Mouse (Mus musculus) left cerebral cortex, adult 9 months (tissue): Measurements from ENCODE around the gene Spi1.
"Not testable (repeated sequence)": the region's sequence is repeated elsewhere in the genome, so short reads cannot be mapped to it uniquely, and the experiment has no call there.

Source experiments
- DNase-seq, 2 experiments: peaks; one replicate each; pipeline ENCODE4 v3.0.0; 2022; ENCODE audit warnings: low spot score in 2 of 2

Spi1 gene

DNA sequence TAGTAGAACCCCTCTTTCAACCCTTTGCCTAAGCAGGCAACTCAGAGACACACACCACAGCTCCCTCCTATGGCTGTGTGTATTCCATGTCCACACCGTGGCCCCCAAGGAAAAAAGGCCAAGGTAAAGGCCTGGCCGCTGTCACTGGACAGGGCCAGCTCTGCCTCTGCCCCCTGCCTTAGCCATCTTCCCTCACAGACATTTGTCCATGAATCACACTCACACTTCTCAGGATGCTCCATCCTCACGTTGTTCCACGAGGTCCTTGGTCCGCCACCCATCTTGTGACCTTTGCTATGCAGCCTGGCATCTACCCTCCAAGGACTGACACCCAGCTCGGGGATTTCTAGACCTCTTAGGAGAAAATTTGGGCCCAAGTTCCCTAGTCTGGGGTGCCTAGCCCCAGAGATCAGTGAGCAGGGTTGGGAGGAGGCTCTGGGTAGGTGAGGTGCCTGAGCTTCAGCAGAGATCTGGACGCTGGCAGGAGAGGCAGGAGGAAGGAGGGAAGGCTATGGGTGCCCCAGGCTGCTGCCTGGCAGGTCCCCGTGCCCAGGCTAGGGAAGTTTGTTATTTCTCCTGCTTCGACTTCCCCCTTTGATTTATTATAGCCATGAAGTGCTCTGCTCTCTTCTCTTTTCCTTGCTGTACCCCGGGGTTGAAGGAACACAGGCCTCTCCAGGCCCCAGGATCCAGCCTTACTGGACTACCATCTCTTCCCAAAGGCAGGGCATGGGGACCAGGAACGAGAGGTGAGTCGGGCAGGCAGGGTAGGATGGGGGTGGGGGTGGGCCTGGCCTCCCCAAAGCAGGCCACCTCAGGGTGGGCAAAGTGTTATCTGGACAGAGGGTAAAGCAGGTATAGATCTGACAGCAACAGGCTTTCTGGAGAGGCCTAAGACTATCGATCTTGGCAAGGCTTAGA, at the start of gene Spi1:
Gene Spi1, plus strand, starts transcription at position 616 of the 921 bp plus-strand sequence.
- no peak for DNase-seq

DNA sequence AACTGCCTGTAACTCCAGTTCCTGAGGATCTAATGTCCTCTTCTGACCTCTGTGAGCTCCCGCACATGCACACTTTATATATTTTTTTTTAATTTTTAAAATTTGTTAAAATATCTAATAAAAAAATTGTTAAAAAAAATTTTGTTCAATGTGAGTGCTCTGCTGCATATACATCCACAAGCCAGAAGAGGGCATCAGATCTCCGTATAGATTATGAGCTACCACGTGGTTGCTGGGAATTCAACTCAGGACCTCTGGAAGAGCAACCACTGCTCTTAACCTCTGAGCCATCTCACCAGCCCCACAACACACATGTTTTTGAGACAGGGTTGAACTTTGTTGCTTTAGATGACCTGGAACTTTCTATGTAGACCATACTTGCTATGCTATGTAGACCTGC, 49.2 kb upstream of the Spi1 start:
- no peak for DNase-seq

DNA sequence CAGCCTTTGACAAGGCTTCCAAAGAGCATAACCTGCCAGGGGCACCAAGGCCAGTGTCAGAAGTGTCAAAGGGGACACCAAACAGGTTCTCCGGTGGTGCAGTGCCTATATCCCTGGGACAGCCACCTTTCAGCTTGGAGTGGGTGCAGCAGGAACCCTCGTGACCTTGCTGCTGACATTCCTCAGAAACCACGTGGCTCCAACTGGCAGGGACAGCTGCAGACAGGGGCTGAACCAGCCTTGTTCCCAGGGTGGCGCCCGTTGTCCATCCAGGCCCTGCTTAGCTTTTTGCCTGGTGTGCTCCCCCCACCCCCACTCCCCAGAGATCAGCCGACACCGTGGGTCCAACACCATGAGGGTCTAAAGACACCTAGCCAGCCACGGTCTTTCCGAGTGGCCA, 46.8 kb upstream of the Spi1 start, which contains the start of gene Rapsn:
Gene Rapsn, plus strand, starts transcription at position 236 of the 400 bp plus-strand sequence.
- DNase-seq = no peak

DNA sequence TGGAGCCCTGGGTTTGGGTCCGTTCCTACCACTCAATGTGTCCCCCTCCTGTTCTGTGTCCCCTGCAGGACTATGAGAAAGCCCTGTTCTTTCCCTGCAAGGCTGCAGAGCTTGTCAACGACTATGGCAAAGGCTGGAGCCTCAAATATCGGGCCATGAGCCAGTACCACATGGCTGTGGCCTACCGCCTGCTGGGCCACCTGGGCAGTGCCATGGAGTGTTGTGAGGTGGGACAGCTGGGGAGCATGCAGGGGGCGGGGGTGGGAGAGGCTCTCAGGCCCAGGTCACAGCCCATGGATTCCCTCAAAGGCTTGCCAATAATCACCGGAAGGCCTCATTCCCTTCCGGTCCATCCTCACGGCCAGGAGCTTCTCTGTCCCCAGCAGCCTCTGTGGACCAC, 40.4 kb upstream of the Spi1 start:
- no peak for DNase-seq

DNA sequence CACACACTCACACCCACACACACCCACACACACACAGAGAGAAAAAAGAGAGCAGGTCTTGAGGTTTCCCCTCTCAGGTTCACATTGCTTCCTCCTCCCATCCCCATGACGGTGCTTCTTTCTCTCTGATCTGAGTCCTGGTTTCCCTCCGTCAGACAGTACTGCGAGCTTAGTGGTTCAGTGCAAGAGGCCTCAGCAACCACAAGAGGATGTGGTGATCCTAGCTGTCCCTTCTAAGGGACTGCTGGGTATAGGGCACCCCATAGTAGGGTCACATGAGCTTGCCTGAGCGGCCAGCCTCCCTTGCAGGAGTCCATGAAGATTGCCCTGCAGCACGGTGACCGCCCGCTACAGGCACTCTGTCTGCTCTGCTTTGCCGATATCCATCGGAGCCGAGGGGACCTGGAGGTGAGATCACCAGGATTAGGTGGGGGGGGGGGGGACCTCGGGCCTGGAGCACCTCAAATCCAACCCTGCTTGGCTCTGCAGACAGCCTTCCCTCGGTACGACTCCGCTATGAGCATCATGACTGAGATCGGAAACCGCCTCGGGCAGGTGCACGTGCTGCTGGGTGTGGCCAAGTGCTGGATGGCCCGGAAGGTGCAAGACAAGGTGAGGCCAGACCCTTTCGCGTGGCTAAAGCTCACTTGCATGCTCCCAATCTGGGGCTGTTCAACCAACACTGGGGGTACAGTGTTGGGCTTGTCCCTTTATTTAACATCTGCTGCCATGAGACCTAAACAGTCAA, 39.4 kb upstream of the Spi1 start:
- DNase-seq = no peak

DNA sequence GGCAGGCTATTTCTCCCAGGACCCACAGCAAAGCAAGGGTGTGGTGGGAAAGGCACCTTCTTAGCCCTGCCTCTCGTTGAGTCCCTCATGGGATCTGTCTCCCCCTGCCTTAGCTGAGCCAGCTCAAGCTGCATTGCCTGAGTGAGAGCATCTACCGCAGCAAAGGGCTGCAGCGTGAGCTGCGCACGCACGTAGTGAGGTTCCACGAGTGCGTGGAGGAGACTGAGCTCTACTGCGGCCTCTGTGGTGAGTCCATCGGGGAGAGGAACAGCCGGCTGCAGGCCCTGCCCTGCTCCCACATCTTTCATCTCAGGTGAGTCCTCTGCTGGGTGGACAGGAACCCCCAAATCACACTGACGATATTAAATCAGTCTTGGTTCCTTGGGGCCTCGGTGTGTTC, 37.5 kb upstream of the Spi1 start:
- no peak for DNase-seq

DNA sequence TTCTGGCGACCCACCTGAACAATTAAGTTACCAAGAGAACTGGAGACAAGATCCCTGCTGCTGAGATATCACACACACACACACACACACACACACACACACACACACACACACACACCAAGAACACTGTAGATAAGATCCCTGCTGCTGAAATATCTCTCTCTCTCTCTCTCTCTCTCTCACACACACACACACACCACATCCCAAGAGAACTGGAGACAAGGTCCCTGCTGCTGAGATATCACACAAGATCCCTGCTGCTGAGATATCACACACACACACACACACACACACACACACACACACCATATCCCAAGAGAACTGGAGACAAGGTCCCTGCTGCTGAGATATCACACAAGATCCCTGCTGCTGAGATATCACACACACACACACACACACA, 36.4 kb upstream of the Spi1 start:
- not testable (repeated sequence) for DNase-seq

DNA sequence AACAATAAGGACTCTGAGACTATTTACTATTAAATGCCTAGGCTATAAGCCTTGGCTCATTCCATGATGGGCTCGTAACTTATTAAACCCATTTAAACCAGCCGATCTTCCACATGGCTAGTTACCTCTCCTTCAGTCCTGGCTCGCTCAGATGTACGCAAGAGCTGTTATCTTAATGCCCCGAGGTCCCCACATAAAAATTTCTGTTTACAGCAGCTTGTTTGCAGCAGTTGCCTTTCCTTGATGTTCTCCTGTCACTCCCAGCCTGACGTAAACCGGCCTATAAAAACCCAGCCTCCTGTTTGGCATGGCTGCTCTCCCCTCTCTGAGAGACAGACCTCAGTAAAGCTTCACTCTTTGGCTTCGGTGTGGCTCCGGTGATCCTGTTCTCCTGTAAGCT, 34.8 kb upstream of the Spi1 start:
- DNase-seq = no peak

DNA sequence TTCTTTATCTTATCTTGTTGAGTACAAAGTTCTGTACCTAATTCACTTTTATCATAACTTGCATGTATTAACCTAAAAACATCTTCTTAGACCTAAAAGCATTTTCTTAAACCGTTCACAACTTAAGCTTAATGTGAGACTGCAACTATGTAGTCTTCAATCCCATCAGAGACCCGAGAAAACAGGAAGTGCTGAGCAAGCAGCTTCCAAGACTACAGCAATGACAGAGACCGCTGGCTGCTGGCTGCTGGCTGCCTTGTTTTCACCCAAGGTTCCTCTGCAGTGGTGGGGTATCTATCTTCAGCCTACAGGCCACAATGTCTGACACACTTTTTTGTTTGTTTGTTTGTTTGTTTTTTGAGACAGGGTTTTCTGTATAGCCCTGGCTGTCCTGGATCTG, 30.3 kb upstream of the Spi1 start:
- DNase-seq = no peak

DNA sequence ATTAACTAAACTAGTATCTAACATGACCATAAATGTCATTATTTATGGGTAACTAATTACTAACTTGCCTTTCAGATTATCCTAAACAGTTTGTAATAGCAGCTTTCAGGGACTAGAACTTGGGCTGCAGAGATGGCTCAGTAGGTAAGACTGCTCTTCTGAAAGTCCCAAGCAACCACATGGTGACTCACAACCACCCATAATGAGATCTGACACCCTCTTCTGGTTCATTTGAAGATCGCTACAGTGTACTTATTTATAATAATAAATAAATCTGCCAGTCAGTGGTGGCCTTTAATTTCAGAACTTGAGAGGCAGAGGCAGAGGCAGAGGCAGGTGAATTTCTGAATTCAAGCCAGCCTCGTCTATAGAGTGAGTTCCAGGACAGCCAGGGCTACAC, 29.4 kb upstream of the Spi1 start:
- DNase-seq = no peak

DNA sequence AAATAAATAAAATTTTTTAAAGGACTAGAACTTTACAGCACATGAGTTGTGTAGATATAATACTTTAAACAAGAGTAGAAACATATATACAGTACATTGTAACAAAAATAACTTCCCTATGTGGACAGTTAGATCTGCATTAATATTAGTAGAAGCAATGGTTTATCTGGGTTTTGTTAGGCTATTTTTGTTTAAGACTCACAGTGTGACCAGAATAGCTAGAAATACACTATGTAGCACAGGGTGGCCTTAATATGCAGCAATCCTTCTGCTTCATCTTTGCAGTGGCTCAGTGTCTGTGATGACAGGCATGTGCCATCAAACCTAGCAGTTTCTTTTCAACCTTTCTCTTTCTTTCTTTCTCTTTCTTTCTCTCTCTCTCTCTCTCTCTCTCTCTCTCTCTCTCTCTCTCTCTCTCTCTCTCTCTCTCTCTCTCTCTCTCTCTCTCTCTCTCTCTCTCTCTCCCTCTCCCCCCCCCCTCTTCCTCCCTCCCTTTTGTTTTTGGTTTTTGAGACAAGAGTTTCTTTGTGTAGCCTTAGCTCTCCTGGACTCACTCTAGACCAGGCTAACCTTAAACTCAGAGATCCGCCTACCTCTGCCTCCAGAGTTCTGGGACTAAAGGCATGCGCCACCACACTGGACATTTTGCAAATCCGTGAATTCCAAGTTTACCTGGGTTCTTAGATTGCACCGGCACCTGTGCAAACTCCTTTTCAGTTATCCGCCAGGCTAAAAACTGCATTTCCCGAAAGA, 28.8 kb upstream of the Spi1 start:
- no peak for DNase-seq

DNA sequence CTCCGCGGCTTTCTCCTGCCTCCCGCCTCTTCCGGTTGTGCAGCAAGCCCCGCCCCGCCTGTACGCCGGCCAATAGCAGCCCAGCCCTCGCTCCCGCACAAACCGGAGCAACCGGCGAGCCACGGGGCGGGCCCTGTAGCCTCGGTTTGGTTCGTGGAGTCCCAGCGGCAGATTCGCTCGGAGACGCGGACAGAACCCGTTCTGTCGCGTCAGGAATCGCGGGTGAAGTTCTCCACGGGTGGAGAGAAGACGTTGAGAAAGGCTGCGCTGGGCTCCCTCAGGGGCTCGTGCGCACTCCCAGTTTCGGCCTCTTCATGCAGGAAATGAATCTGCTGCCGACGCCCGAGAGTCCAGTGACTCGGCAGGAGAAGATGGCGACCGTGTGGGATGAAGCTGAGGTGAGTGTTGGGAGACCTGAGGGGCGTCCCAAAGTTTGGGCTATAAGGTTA, 28.2 kb upstream of the Spi1 start, which contains the start of gene Psmc3:
Gene Psmc3, plus strand, starts transcription at position 76 of the 449 bp plus-strand sequence.
- DNase-seq = peak; percentile 88 to 95

DNA sequence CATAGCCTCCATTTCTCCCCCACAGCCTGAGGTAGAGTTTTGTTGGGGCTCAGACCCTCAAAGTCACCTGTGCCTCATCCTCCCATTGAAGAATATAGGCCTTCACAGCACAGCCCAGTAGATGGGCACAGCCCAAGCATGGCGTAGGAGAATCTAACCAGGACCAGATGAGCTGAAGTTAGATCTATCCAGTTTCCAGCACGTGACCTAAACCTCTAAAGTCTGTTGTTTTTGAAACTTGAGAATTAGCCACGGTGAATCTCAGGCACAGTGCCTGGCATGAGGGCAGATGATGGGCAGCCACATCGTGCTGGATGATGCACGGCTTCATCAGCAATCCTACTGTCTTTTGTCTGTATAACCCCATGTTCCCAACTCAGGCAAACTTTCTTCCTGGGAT, 23.8 kb upstream of the Spi1 start:
- no peak for DNase-seq

DNA sequence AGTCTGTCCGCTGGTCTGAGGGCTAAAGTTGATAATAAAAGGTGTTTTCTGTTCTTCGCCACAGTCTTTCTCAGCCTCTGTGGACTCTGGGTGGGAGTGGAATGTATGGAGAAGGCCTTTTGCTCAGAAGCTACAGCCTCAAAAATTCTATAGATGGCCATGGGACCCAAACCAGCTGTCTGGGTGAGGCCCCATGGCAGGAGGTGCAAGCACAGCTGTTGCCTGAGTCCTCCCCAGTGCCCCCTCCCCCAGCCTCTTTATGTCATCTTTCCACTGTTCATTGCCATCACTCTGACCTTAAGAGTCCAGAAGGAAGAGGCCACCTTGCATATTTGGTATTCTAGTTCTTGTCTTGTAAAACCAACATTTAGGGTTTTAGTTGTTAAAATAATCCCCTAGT, 22.8 kb upstream of the Spi1 start:
- no peak for DNase-seq

DNA sequence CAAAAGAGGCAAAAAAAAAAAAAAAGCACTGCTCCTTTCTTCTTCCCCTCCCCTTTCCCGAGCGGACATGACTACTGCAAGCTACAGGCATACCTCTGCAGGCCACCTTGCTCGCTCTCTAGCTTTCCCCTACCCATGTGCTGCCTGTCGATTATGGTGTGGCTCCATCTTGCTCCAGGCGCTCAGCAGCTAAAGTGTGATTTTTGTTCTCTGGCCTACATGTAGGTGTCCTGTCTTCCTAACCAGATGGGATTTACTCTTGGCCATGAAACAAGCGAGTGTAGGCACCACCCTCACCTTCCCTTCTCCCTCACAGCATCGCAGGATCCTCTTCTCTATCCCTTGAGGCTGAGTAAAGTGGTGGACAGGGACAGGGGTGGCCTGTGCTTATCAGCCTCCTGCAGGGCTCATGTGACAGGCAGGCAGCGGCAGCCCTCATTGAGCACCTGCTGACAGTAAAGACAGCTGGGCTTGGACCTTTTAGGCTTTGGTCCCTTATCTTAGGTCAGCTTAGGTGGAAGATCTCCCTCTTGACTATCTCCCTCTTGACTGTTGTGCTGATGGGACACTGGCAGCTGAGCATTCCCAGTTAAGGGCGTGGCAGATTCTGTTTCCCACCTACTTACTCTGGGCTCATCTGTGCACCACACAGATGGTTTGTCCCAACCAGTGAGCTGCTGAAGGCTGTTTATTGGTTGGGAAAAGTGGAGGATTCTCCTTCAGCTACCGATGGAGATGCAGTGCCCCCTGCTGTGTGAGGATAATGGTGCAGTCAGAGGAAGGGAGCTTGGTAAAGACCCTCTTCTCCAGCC, 21.4 kb upstream of the Spi1 start:
- DNase-seq = peak in 1 of 2 experiments; percentile 80

DNA sequence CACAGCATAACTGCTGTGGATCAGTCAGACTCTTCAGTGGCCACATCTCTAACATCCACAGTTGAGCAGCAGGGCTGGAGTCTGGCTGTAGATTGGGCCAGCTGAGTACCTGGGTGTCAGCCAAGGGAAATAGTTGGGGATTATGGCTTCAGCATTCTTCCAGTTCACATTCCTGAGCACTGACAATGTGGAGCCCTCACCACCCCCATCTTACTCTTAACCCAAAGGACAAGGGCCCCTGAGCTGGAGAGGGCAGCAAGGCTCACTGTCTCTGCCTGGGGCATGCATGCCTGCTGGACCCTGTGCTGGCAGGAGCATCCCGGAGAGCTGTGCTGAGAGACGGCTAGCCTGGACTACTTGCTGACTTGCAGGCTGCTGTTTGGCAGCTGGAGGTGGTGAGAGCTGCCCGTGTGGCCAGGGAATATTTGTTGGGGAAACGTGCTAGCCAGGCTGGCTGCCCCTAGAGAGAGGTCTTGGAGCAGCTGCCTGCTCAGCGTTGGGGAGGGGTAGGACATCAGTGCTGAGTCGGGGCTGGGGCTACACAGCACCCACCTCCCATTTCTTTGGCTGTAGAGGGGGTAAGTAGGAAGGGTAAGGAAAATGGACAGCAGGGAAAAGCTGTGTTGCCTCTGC, 20.2 kb upstream of the Spi1 start:
- no peak for DNase-seq

DNA sequence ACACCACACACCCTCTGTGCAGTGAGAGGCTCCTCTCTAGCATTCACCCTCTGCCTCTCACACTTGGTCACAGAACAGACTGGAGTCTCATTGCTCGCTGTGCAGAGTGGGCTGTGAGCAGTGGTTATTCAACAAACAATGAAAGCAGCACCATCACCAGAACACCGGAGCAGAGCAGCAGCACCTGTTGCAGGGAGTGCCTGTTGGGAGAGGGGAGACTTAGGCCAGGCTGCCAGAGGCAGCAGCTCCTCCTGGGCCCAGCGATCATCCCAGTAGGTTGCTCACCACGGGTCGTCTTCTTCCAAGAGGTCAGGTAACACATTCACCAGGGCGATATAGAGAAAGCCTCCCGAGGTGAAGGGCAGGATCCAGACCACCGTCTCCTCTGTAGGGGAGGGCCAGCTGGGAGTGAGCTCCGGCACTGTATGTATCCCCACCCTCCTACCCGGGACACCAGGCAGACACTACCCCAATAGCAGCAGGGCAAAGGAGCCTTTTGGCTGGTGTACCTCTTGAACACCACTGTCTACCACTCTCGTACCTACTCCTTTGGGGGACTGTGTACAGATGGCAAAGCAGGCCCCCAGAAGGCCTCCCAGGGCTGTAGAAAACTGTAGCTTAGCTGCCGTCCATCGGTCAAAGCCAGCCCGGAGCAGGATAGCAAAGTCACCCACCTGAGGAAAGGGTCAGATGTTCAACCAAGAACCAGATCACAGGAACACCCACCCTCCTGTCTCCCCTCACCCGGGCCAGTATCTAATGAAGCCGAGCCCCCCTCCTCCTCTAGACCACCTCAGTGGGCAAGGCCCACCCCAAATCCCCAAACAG, 19.2 kb upstream of the Spi1 start:
- DNase-seq = no peak

DNA sequence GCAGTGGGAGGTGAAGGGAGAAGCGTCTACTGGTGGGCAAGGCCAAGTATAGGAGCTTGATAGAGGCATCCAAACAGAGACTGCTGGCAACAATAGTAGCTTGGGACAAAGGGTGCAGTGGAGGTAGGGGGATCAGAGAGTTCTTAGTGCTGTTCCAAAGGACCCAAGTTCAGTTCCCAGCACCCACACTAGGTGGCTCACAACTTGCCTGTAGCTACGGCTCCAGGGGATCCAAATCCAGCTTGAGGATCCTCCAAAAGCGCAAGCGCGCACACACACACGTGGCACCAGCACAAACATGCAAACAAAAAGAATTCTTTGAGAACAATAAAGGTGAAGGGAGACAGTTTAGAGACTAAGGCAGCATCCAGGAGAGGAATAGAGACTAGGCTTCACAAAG, 18.0 kb upstream of the Spi1 start:
- no peak for DNase-seq

DNA sequence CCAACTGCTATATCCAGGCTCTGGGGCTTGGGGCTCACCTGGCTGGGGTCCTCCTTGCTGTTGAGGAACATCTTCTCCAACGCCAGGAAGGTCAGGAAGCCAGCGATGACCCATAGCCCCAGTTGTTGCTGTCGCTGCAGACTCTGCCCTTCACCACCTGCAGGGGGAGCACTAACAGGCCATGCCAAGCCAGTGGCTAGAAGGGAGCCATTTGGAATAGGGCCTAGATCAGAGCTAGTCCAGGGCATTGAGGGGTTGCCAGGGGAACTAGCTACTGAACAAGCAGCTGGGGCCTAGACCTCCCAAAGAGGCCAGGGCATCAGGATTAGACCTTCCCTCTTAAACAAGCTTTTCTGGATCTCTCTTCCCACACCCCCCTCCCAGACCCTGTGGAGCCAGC, 16.6 kb upstream of the Spi1 start:
- DNase-seq = peak in 1 of 2 experiments; percentile 62

DNA sequence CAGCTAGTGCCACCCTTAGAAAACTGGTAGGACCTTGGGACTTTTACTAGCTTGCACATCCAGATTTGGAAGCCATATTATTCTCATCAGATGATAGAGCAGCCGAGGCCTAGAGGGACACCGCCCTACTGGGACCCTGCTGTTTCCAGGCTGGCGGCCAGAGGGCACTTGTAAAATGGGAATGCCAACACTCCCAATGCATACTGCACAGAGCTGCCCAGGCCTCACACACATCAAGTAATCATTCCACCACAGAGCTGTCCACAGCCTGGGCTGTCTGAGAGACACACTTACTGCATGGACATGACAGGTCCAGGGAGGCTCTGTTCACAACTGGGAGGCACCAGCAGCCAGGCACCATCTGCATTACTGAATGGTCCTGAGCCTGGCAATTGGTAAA, 15.7 kb upstream of the Spi1 start:
- DNase-seq = no peak
